Mouse (Mus musculus): ENCODE measurements around the gene Antxr2.

Antxr2 gene

GRCm38 (mm10) chr5:97917654-97918053 is 113.2 kb downstream of the Antxr2 start:
- no peak for DNase-seq (ENCODE audit: extremely low spot score, low read depth, low spot score)

- DNase-seq (ENCODE audit: extremely low spot score, low read depth, low spot score): no peak
These were observed 116.0 kb downstream of the Antxr2 start for GRCm38 (mm10) chr5:97914890-97915289.

GRCm38 (mm10) chr5:97913901-97914300 is 116.9 kb downstream of the Antxr2 start:
- no peak for DNase-seq (ENCODE audit: extremely low spot score, low read depth, low spot score)

GRCm38 (mm10) chr5:97907482-97907881 is 123.4 kb downstream of the Antxr2 start:
- DNase-seq (ENCODE audit: extremely low spot score, low read depth, low spot score): no peak

GRCm38 (mm10) chr5:97906537-97907266 is 124.1 kb downstream of the Antxr2 start:
- no peak for DNase-seq (ENCODE audit: extremely low spot score, low read depth, low spot score)

GRCm38 (mm10) chr5:97905856-97906255 is 125.0 kb downstream of the Antxr2 start:
- no peak for DNase-seq (ENCODE audit: extremely low spot score, low read depth, low spot score)

GRCm38 (mm10) chr5:97901096-97901495 is 129.7 kb downstream of the Antxr2 start:
- DNase-seq (ENCODE audit: extremely low spot score, low read depth, low spot score): no peak

- no peak for DNase-seq (ENCODE audit: extremely low spot score, low read depth, low spot score)
These were observed 131.5 kb downstream of the Antxr2 start for GRCm38 (mm10) chr5:97899321-97899720.

GRCm38 (mm10) chr5:97885427-97885826 is 145.4 kb downstream of the Antxr2 start:
- DNase-seq (ENCODE audit: extremely low spot score, low read depth, low spot score): no peak

GRCm38 (mm10) chr5:97884110-97884509 is 146.7 kb downstream of the Antxr2 start:
- DNase-seq (ENCODE audit: extremely low spot score, low read depth, low spot score): no peak

GRCm38 (mm10) chr5:97881421-97881820 is 149.4 kb downstream of the Antxr2 start:
- DNase-seq (ENCODE audit: extremely low spot score, low read depth, low spot score): no peak

- no peak for DNase-seq (ENCODE audit: extremely low spot score, low read depth, low spot score)
These were observed 150.7 kb downstream of the Antxr2 start for GRCm38 (mm10) chr5:97880115-97880514.

- DNase-seq (ENCODE audit: extremely low spot score, low read depth, low spot score): no peak
These were observed 152.0 kb downstream of the Antxr2 start for GRCm38 (mm10) chr5:97878871-97879270.

- DNase-seq (ENCODE audit: extremely low spot score, low read depth, low spot score): no peak
These were observed 152.5 kb downstream of the Antxr2 start for GRCm38 (mm10) chr5:97878215-97878794.

- no peak for DNase-seq (ENCODE audit: extremely low spot score, low read depth, low spot score)
These were observed 153.9 kb downstream of the Antxr2 start for GRCm38 (mm10) chr5:97876895-97877294.

GRCm38 (mm10) chr5:97867921-97868320 is 162.9 kb downstream of the Antxr2 start:
- no peak for DNase-seq (ENCODE audit: extremely low spot score, low read depth, low spot score)

GRCm38 (mm10) chr5:97866975-97867374 is 163.9 kb downstream of the Antxr2 start:
- DNase-seq (ENCODE audit: extremely low spot score, low read depth, low spot score): no peak

- DNase-seq (ENCODE audit: extremely low spot score, low read depth, low spot score): no peak
These were observed 173.7 kb downstream of the Antxr2 start for GRCm38 (mm10) chr5:97857101-97857500.

GRCm38 (mm10) chr5:97851981-97852748 is 178.7 kb downstream of the Antxr2 start:
- no peak for DNase-seq (ENCODE audit: extremely low spot score, low read depth, low spot score)

- no peak for DNase-seq (ENCODE audit: extremely low spot score, low read depth, low spot score)
These were observed 183.5 kb downstream of the Antxr2 start for GRCm38 (mm10) chr5:97847204-97847895.

GRCm38 (mm10) chr5:97846503-97846902 is 184.3 kb downstream of the Antxr2 start:
- DNase-seq (ENCODE audit: extremely low spot score, low read depth, low spot score): no peak
